Mouse (Mus musculus) lung, postnatal 0 days (tissue): ENCODE results near the gene Sdc4.

Source experiments
- CTCF ChIP-seq: IDR thresholded peaks from 2 replicates; pipeline ENCODE4 v1.5.1; 2016; ENCODE audit warnings: antibody characterized with exemption, mild to moderate bottlenecking
- EP300 ChIP-seq: IDR thresholded peaks from 2 replicates; pipeline ENCODE4 v1.6.1; 2016; ENCODE audit warnings: antibody characterized with exemption, mild to moderate bottlenecking, control low read depth

DNA sequence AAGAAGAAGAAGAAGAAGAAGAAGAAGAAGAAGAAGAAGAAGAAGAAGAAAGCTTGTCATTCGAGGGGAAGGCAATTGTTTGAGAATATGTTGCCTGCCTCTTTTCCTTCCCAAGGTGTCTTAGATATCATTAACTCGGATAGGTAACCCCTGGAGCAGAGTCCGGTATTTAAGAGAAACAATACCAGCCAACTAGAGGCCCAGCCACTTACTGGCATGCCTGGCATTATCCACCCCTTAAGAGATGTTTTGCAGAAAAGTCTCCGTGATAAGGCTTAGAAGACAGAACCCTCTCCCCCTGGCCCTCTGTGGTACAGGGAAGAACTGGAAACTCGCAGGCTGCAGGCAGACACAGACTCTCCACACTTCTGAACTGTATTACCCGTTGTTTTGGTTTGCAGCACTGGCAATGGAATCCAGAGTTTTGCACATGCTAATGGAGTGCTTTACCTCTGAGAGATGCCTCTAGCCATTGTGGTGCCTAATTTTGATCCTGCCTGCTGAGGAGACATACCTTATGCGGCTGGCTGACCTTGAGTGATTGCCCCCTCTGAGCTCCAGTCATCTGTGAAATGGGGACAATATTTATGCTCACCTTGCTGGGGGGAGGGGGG lies 10.3 kb upstream of the Sdc4 start:
- TF ChIP-seq CTCF: no peak
- no peak for TF ChIP-seq EP300
